Mouse (Mus musculus) lung, postnatal 25 days (tissue): ENCODE data around the gene Opa3.
"Not testable (repeated sequence)": the region's sequence is repeated elsewhere in the genome, so short reads cannot be mapped to it uniquely, and the experiment has no call there.

ENCODE experiments used
- DNase-seq: peaks from one replicate; pipeline ENCODE4 v3.0.0; 2022; ENCODE audit warnings: low spot score

Gene Opa3

DNA sequence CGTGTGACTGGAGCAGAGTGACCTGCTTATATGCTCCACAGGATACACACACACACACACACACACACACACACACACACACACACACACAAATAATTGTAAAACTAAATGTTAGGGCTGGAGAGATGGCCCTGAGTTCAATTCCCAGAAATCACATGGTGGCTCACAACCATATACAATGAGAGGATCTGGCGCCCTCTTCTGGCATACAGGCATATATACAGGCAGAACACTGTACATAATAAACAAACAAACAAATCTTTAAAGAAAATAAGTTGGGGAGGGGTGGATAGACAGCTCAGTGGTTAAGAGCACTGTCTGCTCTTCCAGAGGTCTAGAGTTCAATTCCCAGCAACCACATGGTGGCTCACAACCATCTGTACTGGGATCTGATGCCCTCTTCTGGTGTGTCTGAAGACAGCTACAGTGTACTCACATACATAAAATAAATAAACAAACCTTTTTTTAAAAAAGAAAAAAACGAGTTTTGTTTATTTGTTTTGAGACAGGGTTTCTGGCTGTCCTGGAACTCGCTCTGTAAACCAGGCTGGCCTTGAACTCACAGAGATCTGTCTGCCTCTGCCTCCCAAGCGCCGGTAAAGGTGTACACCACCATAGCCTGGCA lies 53.7 kb downstream of the Opa3 start:
- not testable (repeated sequence) for DNase-seq

DNA sequence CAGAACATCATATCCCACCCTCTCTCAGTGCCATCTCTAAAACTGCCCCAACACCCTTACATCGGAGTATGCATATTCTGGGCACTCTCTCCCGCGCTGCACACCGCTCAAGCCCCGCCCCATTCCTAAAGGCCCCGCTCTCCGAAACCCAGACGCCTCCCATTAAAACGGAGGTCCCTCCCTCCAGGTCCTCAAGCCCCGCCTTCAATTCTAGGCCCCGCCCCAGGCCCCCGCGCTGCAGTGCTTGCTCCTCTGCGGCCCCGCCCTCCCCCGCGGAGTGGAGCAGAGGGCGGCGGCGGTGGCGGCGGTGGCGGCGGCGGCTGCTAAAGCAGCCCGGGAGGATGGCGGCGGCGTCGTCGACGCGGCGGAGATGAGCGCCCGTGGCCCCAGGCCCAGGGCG lies 54.3 kb downstream of the Opa3 start, which contains the start of gene Rtn2:
Rtn2 (plus strand) TSS at position 240 of the 400 bp plus-strand sequence.
- peak; percentile 67 for DNase-seq

DNA sequence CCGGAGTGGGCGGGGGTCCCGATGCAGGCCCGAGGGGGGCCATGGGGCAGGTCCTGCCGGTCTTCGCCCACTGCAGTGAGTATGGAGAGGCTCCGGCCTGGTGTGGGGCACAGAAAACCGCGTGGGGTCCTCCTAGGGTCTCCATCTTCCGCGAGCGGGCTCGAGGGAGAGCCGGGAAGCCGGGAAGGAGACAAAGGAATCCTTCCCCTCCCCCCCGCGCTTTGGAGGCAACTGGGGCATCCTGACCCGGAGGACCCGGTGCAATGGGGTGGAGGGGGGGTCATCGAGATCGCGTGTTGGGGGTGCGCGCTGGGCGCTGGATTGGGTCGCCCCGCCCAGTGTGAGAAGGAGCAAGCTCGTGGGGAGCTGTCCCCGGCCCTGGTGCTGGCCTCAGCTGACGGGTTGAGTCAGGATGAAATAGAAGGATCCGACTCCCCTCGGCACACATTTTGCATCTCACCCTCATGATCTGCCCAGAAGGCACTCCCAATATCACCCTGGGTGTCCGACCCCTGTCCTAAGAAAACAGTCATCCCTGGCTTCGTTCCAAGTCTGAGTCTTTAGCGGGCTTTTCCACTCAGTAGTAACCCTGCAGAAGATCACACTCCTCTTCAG lies 54.8 kb downstream of the Opa3 start:
- no peak for DNase-seq

DNA sequence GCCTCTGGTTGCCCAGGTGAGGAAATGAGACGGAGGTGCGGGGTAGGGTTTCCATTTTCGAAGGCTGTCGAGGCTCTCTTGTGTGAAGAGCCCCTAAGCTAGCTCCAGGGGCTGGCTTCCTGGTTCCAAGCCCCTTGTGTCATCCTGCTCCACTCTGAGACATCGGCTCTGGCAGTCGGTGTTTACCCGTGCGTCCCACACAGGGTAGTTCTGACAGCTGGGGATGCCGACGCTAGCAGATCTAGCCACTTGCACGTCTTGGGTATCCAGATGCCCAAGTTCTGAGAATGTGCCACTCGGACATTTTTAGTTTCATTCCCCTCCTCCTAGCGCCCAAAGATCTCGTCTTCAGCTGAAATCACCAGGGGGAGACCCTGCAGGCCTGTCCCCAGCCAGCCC lies 55.3 kb downstream of the Opa3 start:
- no peak for DNase-seq

DNA sequence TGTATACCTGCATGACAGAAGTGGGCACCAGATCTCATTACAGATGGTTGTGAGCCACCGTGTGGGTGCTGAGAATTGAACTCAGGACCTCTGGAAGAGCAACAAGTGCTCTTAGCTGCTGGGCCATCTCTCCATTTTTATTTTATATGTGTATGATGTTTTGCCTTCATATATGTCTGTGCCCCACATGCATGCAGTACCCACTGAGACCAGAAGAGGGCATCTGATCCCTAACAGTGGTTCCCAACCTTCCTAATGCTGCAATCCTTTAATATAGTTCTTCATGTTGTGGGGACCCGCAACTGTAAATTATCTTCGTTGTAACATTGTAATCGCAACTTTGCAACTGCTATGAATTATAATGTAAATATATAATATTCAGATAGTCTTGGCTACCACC lies 56.6 kb downstream of the Opa3 start:
- no peak for DNase-seq

DNA sequence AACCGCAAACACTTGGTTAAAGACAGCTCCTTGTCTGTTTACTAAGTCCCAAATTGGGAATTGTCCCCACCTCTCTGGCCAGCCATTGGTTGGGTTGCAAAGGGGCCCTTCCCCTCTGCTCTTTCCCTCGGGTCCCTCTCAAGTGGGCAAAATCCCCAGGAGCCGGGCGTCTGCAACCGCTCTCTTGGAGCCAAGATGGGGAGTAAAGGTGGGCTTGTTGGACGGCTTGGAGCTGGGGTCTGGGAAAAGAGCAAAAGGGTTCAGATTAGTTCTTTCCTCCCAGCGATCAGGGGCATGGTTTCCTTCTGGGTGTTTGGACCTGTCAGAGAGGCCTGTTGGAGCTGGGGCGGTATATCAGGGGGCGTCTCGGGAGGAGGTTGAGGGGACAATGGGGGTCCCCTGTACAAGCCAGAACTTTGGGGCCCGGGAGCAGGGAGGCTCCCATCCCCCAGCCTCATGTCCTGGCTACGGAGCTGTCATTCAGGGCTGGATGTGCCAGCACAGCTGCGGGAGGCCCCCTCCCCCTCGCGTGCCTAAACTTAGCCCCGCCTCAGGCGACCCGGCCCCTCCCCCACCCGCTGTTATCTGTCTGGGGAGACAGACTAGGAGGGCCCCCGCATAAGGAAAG lies 62.9 kb downstream of the Opa3 start:
- DNase-seq: no peak

DNA sequence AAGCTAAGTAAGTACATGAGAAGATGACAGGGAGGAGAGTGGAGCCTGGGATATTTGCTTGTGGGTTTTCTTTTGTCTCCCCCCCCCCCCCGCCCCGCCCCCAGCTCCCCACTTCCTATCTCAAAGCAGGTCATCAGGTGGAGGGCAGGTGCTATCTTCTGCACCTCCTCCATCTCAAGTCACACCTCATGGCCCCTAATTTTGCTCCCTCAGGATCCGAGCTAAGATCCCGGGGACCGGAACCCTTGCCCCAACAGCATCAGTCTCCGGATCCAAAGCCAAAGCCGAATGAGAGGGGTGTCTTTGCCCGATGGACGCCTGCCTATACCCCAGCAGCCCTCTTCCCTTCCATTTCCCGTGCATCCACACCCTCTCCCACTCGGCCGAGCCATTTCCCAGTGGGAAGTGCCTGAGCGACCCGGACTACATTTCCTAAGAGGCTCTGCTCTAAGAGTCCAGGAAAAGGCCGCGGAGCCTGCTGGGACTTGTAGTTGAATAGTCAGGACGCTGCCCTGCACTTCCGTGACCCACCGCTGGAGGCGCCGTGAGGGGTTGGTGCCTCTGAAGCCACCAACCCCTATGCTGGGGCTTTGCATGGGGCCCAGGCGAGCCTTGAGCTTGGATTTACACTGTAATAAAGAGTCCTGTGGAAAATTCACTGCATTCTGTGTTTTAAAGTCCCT lies 67.5 kb downstream of the Opa3 start:
- peak; percentile 96 for DNase-seq

DNA sequence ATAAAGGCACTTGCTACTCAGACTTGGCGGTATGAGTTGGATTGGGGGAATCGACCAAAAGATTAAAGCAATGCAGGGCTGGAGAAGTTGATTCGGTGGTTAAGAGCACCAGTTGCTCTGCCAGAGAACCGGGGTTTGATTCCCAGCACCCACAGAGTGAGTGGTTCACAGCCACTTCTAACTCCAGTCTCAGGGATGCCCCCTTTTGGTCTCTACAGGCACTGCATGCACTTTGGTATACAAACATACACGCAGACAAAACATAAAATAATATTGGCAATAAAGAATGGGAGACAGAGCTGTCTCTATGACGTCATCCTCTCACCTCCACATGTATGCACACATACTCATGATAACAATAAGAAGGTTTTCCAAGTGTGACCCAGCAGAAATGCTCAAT lies 68.9 kb downstream of the Opa3 start:
- DNase-seq: no peak

DNA sequence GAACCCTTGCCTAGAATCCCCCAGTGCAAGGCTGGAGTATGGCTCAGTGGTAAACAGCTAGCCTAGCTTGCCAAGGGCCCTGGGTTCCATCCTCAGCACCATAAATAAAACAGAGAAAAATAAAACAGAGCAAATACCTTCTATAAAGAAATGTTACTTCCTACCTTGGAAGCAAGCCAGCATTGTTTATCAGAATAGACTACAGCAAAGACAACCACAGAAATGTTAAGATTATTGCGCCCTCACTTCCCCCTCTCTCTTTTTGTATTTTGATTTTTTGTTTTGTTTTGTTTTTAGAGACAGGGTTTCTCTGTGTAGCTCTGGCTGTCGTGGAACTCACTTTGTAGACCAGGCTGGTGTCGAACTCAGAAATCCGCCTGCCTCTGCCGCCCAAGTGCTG lies 69.7 kb downstream of the Opa3 start:
- DNase-seq: no peak

DNA sequence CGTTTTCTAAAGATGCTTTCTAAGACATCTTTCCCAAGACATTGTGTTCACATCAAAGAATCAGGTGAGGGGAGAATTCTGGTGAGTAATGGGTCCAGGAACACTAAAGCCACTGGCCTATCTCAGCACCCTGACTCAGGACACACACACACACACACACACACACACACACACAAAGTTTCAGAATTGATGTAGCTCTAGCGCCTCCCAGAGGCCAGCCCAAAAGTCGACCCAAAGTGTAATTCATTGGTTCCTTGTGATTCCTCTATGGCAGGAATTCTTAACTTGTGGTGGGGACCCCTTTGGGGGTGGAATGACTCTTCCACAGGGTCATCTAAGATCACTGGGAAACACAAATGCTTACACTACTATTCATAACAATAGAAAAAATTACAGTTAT lies 71.1 kb downstream of the Opa3 start:
- DNase-seq: no peak

DNA sequence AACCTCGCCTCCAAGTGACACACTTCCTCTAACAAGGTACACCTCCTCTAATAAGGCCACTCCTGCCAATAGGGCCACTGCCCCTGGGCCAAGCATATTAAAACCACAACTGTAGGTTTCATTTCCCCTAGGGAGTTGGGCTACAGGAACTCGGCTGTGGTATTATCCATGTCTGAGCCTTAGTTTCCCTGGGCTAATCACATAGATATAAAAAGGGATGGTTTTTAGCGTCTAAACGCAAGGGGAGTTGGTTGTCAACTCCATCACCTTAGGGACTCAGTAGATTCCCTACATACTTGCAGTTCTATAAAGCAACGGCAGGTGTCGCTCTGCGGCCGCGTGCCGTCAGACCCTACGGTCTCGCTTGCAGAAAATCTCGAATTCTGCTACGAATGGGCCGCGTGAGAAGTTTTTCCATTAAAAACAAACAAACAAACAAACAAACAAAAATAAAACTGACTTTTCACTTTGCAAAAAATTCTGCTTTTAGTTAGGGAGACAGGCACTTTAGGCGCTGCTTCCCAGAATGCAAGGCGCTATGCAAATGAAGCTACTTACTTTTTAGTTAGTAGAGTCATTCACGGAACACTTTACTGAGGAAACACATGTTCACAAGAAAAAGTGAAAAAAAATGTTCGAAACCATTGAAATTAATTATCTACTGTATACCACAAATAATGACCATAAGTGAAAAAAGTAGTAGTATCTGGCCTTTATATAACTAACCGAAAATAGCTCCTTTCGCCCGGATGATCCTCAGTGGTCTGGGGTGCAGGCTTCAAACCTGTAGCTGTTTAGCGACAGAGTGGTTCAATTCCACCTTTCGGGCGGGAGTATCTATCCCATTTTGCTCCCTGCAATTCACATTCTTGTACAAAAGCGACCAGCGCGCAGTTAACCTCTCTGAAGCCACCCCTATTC lies 72.6 kb downstream of the Opa3 start:
- DNase-seq: peak; percentile 76

DNA sequence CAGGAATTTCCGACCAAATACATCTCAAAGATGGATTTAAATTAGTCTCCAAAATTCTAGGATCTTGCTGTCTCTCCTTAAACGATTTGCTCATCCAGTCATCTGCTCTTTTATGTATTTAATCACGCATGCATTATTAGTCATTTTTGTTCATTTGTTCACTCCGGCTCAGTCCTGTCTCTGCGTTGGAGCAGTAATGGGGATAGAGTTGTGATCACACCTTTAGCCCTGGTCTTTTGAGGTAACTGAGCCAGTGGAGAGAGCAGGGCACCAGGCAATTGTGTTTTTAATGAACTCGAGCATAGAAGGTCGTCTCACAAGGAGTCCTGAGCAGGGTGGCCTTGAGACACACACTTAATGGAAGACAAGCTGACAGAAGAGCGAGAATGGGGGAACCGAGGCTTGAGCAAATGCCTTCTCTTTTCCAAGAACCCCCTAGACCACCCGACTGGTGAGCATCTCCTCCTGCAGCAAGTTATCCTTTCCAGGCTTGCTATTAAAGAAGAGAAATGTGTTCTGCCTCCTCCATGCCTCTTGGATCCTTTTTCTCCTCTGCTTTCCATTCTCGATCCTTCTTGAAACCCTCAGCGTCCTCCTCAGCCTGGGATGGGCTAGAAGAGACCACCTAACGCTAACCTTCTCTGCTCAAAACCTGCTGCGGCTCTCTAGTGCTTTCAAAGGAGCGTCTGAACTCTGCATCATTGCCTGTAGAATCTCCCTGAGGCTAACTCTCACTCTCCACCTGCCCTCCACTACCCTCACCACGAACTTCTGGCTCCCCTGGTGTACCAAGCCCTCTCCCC lies 73.5 kb downstream of the Opa3 start:
- DNase-seq: no peak

DNA sequence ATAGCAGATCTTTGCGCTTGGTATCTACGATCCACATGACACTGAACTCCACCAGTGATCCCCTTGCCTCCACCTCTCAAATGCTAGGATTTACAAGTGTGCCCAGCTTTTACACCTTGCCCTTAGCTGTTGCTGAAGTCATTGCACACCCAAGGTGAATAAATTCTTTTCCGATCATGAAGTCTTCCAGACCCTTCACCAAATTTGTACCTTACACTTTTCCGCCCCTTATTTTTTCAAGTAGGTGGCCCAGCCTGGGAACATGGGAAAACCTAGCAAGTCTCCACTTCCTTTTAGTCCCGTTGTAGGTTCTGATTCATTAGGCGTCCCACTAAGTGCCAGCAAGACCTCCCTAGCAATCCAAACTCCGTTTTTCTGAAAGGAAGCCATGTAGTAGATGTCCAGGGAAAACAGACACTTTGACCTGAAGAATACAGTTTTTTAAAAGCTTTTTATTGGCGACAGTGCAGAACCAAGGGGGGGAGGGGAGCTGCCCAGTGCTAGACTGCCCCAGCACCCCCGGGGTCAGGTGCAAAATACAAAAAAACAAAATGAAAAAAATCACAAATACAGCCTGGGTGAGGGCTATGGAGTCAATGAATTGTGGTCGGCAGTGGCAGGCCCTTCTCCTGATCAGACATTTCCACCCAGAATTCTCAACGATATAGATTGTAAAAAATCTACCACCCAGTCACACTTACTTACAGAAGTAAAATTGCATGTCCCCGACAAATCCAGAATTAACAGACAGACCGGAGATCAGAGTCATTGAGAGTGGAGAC lies 74.3 kb downstream of the Opa3 start:
- no peak for DNase-seq

DNA sequence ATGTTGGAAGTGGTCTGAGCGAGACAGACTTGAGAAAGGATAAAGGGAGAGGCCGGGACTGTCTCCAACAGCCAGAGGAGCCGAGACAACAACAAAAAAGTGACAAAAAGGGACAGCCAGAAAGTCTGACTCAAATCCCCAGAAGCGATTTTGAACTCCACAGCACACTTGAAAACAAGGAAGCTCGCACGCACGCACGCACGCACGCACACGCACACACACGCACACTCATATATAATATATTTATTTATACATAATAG lies 74.8 kb downstream of the Opa3 start:
- no peak for DNase-seq

DNA sequence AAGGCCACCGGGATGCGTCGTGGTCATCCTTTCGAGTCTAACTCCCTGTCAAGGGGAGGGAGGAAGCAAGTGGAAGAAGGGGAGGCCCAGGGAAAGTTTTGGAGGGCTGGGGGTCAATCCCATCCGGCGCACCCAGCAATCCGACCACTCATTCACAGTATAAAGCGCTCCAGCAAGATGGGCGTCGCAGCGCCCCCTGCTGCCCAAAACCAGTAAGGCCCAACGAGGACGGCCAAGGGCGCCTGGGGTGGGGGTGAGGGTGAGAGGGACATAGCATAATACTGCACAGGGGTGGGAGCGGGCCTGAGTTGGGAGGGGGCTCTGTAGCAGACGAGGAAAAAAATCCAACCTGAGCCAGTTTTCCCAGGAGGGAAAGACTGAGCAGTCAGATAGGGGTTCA lies 75.6 kb downstream of the Opa3 start:
- DNase-seq: peak; percentile 79

DNA sequence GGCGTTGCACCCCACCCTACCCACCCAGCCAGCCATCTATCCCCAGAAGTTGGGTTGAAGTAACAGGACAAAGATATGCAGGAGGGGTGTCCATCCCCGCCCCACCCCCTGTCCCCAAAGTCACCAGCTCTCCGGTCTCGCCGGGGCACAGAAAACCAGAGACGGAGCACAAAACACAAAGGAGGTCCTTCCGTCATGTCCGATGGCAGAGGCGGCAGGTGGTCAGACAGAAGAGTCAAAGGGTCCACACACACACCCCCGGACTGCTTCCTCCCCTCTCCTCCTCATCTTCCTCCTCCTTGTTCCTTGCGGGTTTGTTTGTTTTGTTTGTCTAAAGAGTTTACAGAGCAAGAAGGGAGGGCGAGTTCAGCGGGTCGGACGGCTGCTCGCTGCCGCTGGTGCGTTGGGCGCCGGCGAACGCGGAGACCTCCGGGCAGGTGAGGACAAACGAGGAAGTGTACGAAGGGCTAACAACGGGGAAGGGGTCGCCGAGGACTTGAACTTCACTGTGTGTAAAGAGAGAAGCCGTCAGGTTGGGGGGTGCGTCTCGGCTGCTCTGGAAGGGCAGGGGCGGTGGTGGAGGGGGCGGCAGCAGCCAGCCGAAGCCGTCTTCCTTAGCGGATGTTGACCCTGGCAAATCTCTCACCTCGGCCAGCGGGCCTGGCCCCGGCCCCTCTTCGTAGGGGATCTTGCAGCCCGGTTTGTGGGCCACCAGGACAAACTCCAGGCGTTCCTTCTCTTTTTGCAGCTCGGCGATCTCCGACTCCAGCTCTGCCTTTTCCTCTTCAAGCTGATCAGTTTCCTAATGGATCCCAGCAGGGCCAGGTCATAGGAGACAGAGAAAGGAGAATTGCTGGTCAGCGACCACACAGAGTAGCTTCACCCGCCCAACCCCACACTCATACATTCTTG lies 76.6 kb downstream of the Opa3 start:
- no peak for DNase-seq

DNA sequence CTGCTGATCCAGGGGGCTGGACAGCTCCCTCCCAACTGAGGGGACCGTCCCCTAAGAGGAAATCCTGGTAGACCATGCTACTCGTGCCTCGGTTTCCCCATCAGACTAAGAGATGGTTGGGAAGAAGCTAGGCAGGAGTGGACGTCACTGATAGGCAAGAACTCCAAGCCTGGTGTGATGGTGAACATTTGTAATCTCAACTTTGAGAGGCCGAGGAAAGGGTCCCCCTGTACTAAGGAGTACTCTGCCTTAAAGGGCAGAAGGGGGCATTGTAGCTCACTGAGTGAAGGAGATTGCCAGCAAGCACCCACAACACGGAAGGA lies 77.2 kb downstream of the Opa3 start:
- no peak for DNase-seq
